Mouse (Mus musculus) kidney, embryonic 14.5 days (tissue): ENCODE measurements around the gene Cdt1. TPM values are rescaled to one million over a fixed set of nuclear protein-coding genes. Genes with fewer than 3 reads are reported as not detected.
A peak's percentile ranks its signal among the peaks of the same experiment; 100 is the strongest.

Source experiments
- ATAC-seq: fragments of 200-750 bp; cut with Nextera tagmentation; 2 replicates; pipeline ENCODE4 v1.8.0; 2017; ENCODE audit warnings: moderate number of reproducible peaks, mild to moderate bottlenecking, moderate TSS enrichment, moderate library complexity; ENCODE audit not compliant: low FRiP score, low TSS enrichment
- H3K27ac ChIP-seq: fragments of 300-500 bp; sonication (generic); 2 replicates; pipeline ENCODE4 v1.5.1; 2014; ENCODE audit warnings: low read depth, mild to moderate bottlenecking, low read length, moderate library complexity, mixed read lengths
- H3K27me3 ChIP-seq: fragments of 300-500 bp; sonication (generic); 2 replicates; pipeline ENCODE4 v1.6.1; 2014; ENCODE audit warnings: mild to moderate bottlenecking, low read length; ENCODE audit not compliant: control insufficient read depth, insufficient read depth
- H3K36me3 ChIP-seq: fragments of 300-500 bp; sonication (generic); 2 replicates; pipeline ENCODE4 v1.6.1; 2014; ENCODE audit warnings: low read length, mixed read lengths; ENCODE audit not compliant: control insufficient read depth, insufficient read depth
- H3K4me1 ChIP-seq: fragments of 300-500 bp; sonication (generic); 2 replicates; pipeline ENCODE4 v1.6.1; 2014; ENCODE audit warnings: low read length, mixed read lengths; ENCODE audit not compliant: control insufficient read depth, insufficient read depth
- H3K4me2 ChIP-seq: fragments of 300-500 bp; sonication (generic); replicated peaks from 2 replicates; pipeline ENCODE4 v1.6.1; 2014; ENCODE audit warnings: low read depth, mild to moderate bottlenecking, low read length
- H3K4me3 ChIP-seq: fragments of 300-500 bp; sonication (generic); 2 replicates; pipeline ENCODE4 v1.5.1; 2014; ENCODE audit warnings: mild to moderate bottlenecking, low read length
- H3K9ac ChIP-seq: fragments of 300-500 bp; sonication (generic); 2 replicates; pipeline ENCODE4 v1.6.1; 2014; ENCODE audit warnings: low read depth, mild to moderate bottlenecking, low read length, moderate library complexity
- H3K9me3 ChIP-seq: fragments of 300-500 bp; sonication (generic); 2 replicates; pipeline ENCODE4 v1.6.1; 2016; ENCODE audit warnings: low read length; ENCODE audit not compliant: control insufficient read depth
- WGBS: fragments of 180-500 bp; shearing (Covaris S2); extraction: QIAGEN DNeasy Blood & Tissue Kit; methylation state at CpG from one replicate; pipeline ENCODE4 v1.1.7; 2014; 5-methylcytosine and 5-hydroxymethylcytosine counted together
- polyA plus RNA-seq: library from polyadenylated mRNA; unstranded; fragments of >200 nt; fragmentation: Nextera tagmentation; extraction: Ambion mirVana; gene quantifications from 2 replicates; pipeline ENCODE4 v1.2.1, GENCODE M21; 2014

The Cdt1 gene
- polyA plus RNA-seq, 1 experiment from 2014 or later: 48.5 TPM

GRCm38 (mm10) chr8:122556030-122557009 is 11.5 kb upstream of the Cdt1 start:
- no peak overlapping the region for H3K4me2 ChIP-seq
- peak; percentile 24; the same call in 1 of the 2 replicates for ATAC-seq

DNA sequence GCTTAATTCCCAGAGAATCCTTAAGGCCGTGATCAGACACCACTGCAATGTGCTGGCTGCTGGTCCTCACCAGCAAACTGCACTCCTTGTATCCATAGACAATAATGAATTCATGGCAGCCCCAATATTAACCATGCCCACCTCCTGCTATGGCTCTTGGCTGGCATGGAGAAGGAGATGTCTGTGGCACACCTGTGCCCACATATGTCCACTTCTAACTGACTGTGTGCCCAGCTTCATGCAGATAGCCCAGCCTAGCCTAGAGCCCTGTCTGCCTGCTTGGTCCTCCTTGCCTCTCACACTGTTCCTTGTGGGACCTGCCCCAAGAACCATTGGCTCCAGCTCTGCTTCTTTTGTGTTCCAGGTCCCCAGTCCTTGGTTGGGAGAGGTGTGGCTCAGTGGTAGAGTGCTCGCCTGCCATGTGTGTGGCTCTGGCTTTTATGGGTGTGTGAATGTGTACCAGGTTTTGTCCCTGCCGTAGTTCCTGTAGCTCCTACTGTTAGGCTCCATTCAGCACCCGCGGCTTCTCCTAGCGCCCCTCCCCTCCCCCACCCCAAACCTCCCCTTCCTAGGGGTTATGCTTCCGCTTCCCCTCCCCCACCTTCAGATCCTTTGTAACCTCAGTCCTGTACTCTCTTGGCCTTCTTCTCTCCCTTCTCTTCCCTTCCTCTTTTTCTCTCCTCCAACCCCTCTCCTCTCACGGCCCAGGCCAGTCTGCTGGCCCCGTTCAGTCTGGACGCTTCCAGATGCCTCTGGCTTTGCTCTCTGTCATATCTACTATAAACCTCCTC is 10.4 kb upstream of the Cdt1 start:
- H3K9ac ChIP-seq: no peak overlapping the region
- ATAC-seq: no peak

More at GRCm38 (mm10) chr8:122556030-122557009, 11.5 kb upstream of the Cdt1 start:
- H3K27ac ChIP-seq: peak overlapping the region; percentile 37; the same call in 1 of the 2 replicates
- H3K27me3 ChIP-seq: no peaks in the 10 kb centered on the region
- no peaks in the 10 kb centered on the region for H3K9me3 ChIP-seq
- 63% methylated on average over 12 of the region's 12 CpGs for WGBS
- no peak overlapping the region for H3K9ac ChIP-seq
- 0 out of 2 replicates have a peak, but pooled peaks cover 8% of the 10 kb centered on the region for H3K4me1 ChIP-seq
- H3K36me3 ChIP-seq: no peaks in the 10 kb centered on the region
- H3K4me3 ChIP-seq: no peak overlapping the region

GRCm38 (mm10) chr8:122558671-122559349 is 9.0 kb upstream of the Cdt1 start:
- H3K4me3 ChIP-seq: no peak overlapping the region
- ATAC-seq: peak; percentile 37; the same call in 1 of the 2 replicates
- no peaks in the 10 kb centered on the region for H3K36me3 ChIP-seq
- WGBS: 17% methylated on average over 12 of the region's 12 CpGs
- H3K4me1 ChIP-seq: 0 out of 2 replicates have a peak, but pooled peaks cover 8% of the 10 kb centered on the region
- H3K27me3 ChIP-seq: no peaks in the 10 kb centered on the region
- no peaks in the 10 kb centered on the region for H3K9me3 ChIP-seq
- H3K9ac ChIP-seq: no peak overlapping the region
- H3K4me2 ChIP-seq: no peak overlapping the region
- peak overlapping the region; percentile 55; the same call in 1 of the 2 replicates for H3K27ac ChIP-seq

More for the DNA sequence above, 10.4 kb upstream of the Cdt1 start:
- Histone ChIP-seq H3K9me3 (no peaks in the 10 kb centered on the region), H3K4me3 (no peak overlapping the region), H3K4me2 (no peak overlapping the region), H3K4me1 (0 out of 2 replicates have a peak, but pooled peaks cover 8% of the 10 kb centered on the region), H3K36me3 (no peaks in the 10 kb centered on the region), H3K27me3 (no peaks in the 10 kb centered on the region), H3K27ac (no peak overlapping the region; the same call in 1 of the 2 replicates)
- WGBS: 43% methylated on average over 10 of the region's 10 CpGs

- Histone ChIP-seq H3K9me3 (no peaks in the 10 kb centered on the region), H3K27me3 (no peaks in the 10 kb centered on the region), H3K27ac (no peak overlapping the region), H3K9ac (no peak overlapping the region), H3K4me3 (no peak overlapping the region), H3K4me2 (no peak overlapping the region), H3K4me1 (0 out of 2 replicates have a peak, but pooled peaks cover 7% of the 10 kb centered on the region), H3K36me3 (no peaks in the 10 kb centered on the region)
- 85% methylated on average over 5 of the region's 5 CpGs for WGBS
- no peak for ATAC-seq
Measured at GRCm38 (mm10) chr8:122561199-122561598, 6.6 kb upstream of the Cdt1 start.

- Histone ChIP-seq H3K4me2 (no peak overlapping the region), H3K4me1 (peaks cover 19% of the 10 kb centered on the region), H3K9ac (no peak overlapping the region), H3K4me3 (no peak overlapping the region), H3K27ac (no peak overlapping the region), H3K9me3 (no peaks in the 10 kb centered on the region), H3K36me3 (peaks cover 6% of the 10 kb centered on the region), H3K27me3 (no peaks in the 10 kb centered on the region)
- no peak for ATAC-seq
- WGBS: 74% methylated on average over 25 of the region's 25 CpGs
Measured at GRCm38 (mm10) chr8:122564363-122565352, 3.2 kb upstream of the Cdt1 start.

DNA sequence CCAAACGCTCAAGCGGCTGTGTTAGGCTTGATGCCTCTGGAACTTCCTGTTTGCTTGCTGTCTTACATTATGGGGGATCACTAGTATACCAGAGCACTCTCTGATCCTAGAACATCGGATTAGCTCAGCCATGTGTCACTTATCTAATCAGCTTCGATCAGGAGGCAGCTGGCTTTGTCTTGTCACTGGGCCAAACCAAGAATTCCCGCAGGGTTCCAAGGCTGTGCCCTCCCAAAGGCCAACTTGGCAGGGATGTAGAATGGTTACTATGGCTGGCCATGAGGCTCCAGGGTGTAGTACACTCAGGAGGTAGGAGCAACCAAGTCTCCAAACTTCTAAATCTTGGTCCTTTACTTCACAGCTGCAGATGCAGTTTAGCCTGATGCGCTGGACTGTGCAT is 1.0 kb upstream of the Cdt1 start:
- Histone ChIP-seq H3K4me3 (peak overlapping the region; percentile 97), H3K9ac (peak overlapping the region; percentile 91), H3K27me3 (no peaks in the 10 kb centered on the region), H3K36me3 (peaks cover 27% of the 10 kb centered on the region), H3K4me1 (peaks cover 24% of the 10 kb centered on the region), H3K27ac (peak overlapping the region; percentile 95), H3K4me2 (peak overlapping the region; percentile 58), H3K9me3 (no peaks in the 10 kb centered on the region)
- no peak for ATAC-seq
- WGBS: 47% methylated on average over 6 of the region's 6 CpGs

GRCm38 (mm10) chr8:122568109-122568504 is 292 bp downstream of the Cdt1 start:
- under 1% methylated on average over 34 of the region's 34 CpGs for WGBS
- peak overlapping the region; percentile 97 for H3K4me3 ChIP-seq
- H3K9me3 ChIP-seq: no peaks in the 10 kb centered on the region
- H3K36me3 ChIP-seq: peaks cover 41% of the 10 kb centered on the region
- peak overlapping the region; percentile 91 for H3K9ac ChIP-seq
- peaks cover 24% of the 10 kb centered on the region for H3K4me1 ChIP-seq
- no peaks in the 10 kb centered on the region for H3K27me3 ChIP-seq
- peak overlapping the region; percentile 95 for H3K27ac ChIP-seq
- ATAC-seq: peak; percentile 56
- H3K4me2 ChIP-seq: peak overlapping the region; percentile 58
